34 mouse cellular contexts compared by ENCODE assay signal in the genomic region with DNA sequence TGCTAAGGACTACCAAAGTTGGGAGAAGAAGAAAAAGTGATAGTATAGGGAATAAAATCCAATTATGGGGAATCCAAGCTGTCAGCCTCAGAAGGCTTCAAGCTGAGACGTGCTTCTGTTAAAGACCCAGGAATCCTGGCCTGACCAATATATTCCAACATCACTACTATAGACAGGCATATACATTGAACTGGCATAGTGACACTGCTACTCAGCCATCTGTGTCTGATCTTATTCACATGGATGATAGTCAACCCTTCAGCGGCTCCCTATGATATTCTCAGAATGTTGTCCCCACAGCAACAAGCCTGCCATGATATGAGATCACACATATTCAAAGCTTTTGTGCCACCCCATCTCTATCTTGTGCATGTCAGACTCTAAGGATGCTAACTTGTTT.
"Had no signal": no experiment of that assay in that cellular context is flagged by ENCODE, and none has a peak within 500 bp of the region (broad histone marks: within the 10 kb centered on the region; RNA-seq: fewer than 3 reads in every experiment).

No protein-coding gene starts in this region.

- H3K27me3 ChIP-seq: heart, embryonic 12.5 days; heart, embryonic 13.5 days; heart, embryonic 15.5 days; hindbrain, embryonic 12.5 days; hindbrain, embryonic 13.5 days; hindbrain, embryonic 15.5 days; intestine, embryonic 15.5 days; kidney, embryonic 15.5 days had no signal

- H3K4me1 ChIP-seq: heart, embryonic 10.5 days; heart, embryonic 12.5 days; heart, embryonic 13.5 days; heart, embryonic 15.5 days; hindbrain, embryonic 10.5 days; hindbrain, embryonic 12.5 days; hindbrain, embryonic 13.5 days; hindbrain, embryonic 15.5 days; intestine, embryonic 15.5 days; kidney, embryonic 15.5 days had no signal

- DNase-seq: heart, postnatal 10 days; heart, postnatal 36 days; heart, postnatal 4 days; kidney, adult 11 months; kidney, adult 18-20 months; kidney, adult 2 months; kidney, adult 8-10 months; kidney, adult 9 months; kidney, postnatal 10 days; kidney, postnatal 14 days; kidney, postnatal 25 days; kidney, postnatal 36 days; kidney, postnatal 4 days; layer of hippocampus, adult 9-11 months; layer of hippocampus, postnatal 36 days had no signal

- ATAC-seq: hindbrain, embryonic 16.5 days; hindbrain, postnatal 0 days; inflammation-experienced regulatory T-cells, adult 6 months; intestine, embryonic 15.5 days; intestine, embryonic 16.5 days; intestine, postnatal 0 days had no signal

- H3K4me2 ChIP-seq: heart, embryonic 11.5 days; heart, embryonic 12.5 days; heart, embryonic 13.5 days; heart, embryonic 15.5 days; hindbrain, embryonic 12.5 days; hindbrain, embryonic 13.5 days; hindbrain, embryonic 14.5 days; hindbrain, embryonic 15.5 days; intestine, embryonic 15.5 days; kidney, embryonic 15.5 days had no signal

- H3K36me3 ChIP-seq: heart, embryonic 10.5 days; heart, embryonic 12.5 days; heart, embryonic 13.5 days; heart, embryonic 15.5 days; hindbrain, embryonic 10.5 days; hindbrain, embryonic 12.5 days; hindbrain, embryonic 13.5 days; hindbrain, embryonic 15.5 days; intestine, embryonic 15.5 days; kidney, embryonic 15.5 days had no signal

- H3K9me3 ChIP-seq: heart, embryonic 10.5 days; heart, embryonic 12.5 days; heart, embryonic 13.5 days; heart, embryonic 15.5 days; hindbrain, embryonic 10.5 days; hindbrain, embryonic 12.5 days; hindbrain, embryonic 13.5 days; hindbrain, embryonic 15.5 days; intestine, embryonic 15.5 days; kidney, embryonic 15.5 days had no signal

- H3K9ac ChIP-seq: heart, embryonic 12.5 days; heart, embryonic 13.5 days; heart, embryonic 15.5 days; hindbrain, embryonic 12.5 days; hindbrain, embryonic 13.5 days; hindbrain, embryonic 14.5 days; hindbrain, embryonic 15.5 days; intestine, embryonic 15.5 days; kidney, embryonic 15.5 days had no signal

- H3K4me3 ChIP-seq: heart, embryonic 10.5 days; heart, embryonic 12.5 days; heart, embryonic 13.5 days; heart, embryonic 15.5 days; hindbrain, embryonic 10.5 days; hindbrain, embryonic 12.5 days; hindbrain, embryonic 13.5 days; hindbrain, embryonic 15.5 days; intestine, embryonic 15.5 days; kidney, embryonic 15.5 days; layer of hippocampus, adult 2 months had no signal

- H3K27ac ChIP-seq: heart, embryonic 10.5 days; heart, embryonic 13.5 days; heart, embryonic 15.5 days; hindbrain, embryonic 10.5 days; hindbrain, embryonic 12.5 days; hindbrain, embryonic 13.5 days; hindbrain, embryonic 14.5 days; hindbrain, embryonic 15.5 days; hindbrain, postnatal 0 days; intestine, embryonic 15.5 days; kidney, embryonic 15.5 days; kidney, postnatal 0 days; layer of hippocampus, adult 2 months had no signal
